Mouse (Mus musculus) spleen, postnatal 4 days (tissue): ENCODE measurements around the gene Fmnl2.

Source experiments
- DNase-seq, 2 experiments: peaks; one replicate each; pipeline ENCODE4 v3.0.0; 2022; ENCODE audit warnings: low spot score in 2 of 2

Gene Fmnl2

DNA sequence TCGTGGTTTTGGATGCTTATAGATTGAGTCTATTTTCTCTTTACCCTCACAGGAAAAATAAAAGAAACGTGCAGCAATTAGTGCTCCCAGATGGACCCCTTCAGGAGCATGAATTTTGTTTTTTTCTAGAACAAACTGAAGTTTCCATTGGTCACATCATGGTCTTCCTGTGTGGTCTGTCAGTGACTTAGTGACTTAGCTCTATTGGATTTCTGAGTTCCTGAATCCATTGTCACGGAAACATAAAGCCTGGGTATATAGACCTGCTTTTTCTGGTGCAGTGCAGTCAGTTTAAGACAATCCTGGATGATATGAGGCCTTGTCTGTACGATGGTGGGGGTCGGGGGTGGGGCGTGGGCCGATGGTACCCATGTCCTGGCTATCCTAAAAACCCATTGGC, 7.0 kb downstream of the Fmnl2 start:
- no peak for DNase-seq

DNA sequence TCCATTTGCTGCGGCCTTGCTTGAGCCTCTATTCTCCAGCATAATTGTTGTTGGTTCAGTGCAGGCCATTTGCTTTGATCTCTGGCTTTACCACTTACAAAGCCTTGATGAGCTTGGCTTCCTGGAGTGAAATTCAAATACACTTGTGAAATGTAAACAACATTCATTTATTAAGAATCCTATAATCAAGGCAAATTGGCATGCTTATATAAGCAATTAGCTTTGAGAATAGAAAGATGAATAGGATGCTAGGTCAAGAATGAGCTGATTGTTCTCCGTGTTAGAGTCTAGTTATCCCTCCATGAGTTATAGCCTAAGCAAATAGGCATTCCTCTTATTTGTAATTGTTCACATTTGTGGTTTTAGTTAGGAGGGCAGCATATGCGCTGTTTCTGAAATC, 8.5 kb downstream of the Fmnl2 start:
- no peak for DNase-seq

DNA sequence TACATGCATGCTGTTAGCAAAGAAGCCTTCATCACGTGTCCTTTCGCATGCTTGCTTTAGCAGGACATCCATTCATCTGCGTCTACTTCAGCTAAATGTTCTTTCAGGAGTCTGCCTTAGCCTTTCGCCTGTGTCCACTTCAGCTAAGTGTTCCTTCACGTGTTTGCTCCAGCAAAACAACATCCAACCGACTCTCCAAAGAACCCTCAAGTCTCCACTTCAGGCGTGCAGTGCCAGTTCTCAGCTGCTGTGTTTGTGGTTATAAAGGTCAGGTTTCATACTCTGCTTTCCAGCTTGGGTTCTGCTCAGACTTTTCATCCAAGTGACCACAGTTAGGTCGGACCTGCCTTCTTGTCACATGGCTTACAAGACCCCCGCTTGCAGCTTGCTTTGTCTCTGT, 10.1 kb downstream of the Fmnl2 start:
- no peak for DNase-seq

DNA sequence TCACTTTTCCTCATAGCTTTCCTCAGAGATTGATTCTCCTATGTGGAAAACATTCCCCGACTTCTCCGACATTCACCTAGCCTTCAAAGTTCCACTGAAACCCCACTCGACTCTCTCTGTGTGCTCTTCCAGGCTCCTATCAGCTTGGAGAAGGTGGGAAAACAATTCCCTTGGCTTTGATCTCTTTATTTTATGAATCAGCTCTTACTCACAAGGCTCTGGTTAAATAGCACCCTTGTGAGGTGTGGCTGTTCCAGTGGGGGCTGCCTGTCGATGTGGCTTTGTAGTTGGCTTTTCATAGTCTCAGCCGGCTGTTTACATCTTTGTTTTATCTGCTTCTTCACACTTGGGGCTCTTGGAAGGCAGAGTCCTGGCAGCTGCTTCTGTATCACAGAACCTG, 10.5 kb downstream of the Fmnl2 start:
- no peak for DNase-seq

DNA sequence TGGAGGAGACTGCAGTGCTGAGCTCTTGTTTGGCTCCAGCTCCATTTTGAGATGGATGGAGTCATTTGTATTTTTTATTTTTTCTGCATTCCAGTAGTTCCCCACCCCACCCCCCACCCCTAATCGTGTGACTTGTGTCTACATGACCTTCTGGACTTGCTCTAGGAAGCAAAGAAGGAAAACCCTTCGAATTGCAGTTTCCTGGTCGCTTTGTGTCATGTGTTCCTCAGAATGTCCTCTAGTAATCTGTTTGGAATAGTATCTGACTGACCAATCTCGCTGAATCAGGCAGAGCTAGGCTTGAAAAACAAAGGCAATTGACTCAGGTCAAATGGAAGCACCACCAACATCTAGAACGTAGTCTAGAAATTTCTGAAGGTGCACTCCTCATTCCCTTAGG, 15.0 kb downstream of the Fmnl2 start:
- DNase-seq, result no peak

DNA sequence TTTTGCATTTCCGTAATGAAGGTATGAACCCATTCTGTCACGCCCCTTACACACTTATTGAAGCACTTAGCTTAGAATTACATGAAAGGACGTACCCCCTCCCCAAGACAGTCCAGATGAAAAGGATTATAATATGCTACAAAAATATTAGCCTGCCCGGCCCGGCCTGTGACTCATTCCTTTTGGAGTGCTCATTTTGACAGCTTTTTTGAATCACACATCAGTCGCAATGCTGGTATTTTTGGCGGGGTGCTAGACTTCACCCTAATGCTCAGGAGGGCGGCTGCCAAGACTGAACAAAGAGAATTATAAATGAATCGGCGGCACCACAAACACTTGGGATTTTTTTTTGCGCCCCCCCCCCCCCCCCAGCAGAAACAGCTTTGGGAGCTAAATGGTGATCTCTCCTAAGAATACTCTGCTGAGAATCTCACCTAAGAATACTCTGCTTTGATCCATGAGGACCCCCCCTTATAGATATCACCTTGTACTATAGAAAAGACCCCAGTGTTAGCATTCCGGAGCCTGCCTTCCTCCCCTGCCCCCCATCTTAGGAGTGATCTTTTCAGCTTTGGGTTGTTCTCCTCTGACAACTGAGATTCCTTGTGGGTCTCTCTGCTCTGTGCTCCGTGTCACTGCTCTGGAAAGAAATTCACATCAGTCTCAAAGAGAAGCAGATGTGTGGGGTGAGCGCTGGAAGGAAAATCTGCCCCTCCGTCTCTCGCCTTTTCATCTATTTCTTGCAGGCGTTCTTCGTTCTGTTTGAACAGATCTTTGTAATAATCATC, 15.8 kb downstream of the Fmnl2 start:
- DNase-seq, result no peak

DNA sequence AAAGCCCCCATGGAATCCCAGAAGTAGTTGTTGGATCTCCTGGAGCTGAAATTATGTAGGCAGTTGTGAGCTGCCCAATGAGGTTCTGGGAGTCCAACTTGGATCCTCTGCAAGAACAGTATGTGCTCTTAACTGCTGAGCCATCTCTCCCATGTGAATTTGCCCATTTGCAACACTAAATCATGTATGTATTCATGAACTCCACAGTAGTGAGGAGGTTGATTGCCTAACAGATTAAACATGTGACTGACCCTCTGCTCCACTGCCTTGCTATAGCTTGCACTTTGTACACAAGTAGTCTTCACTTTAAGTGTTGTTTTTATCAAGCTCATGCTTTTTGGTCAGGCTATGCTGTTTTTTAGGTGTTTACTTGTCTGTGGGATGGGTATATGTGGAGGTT, 17.1 kb downstream of the Fmnl2 start:
- no peak for DNase-seq

DNA sequence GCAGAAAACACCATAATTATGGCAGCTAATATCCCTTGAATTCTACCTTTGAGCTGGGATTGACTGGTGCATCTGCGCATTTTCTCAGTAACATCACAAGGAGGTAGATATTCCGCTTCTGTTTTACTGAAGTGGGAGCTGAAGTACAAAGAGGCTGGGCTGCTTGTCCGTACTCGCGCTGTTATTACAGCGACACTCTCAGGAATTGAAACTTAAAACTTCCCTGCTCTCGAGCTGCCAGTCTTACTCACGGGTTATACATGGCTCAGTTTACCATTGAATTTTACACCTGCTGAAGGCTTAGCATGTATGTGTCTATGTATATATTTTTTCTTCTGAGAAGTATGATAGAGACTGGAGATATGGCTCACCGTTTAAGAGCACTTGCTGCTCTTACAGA, 18.1 kb downstream of the Fmnl2 start:
- no peak for DNase-seq

DNA sequence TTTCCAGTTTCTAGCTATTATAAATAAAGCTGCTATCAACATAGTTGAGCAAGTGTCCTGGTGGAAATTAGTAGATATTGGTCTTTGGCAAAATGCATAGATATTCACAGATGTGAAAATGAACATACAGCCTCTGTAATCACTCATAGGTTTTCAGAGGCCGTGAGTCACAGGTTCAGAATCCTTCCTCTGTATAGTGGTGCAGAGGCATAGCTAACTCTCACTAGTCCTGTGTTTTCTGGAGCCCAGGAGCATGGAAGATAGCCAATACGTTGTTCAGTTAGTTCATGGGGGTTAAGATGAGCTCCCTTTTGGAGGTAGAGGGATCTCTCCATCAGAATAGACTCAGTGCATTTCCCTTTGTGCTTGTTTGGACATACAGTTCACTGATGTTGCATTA, 25.7 kb downstream of the Fmnl2 start:
- no peak for DNase-seq

DNA sequence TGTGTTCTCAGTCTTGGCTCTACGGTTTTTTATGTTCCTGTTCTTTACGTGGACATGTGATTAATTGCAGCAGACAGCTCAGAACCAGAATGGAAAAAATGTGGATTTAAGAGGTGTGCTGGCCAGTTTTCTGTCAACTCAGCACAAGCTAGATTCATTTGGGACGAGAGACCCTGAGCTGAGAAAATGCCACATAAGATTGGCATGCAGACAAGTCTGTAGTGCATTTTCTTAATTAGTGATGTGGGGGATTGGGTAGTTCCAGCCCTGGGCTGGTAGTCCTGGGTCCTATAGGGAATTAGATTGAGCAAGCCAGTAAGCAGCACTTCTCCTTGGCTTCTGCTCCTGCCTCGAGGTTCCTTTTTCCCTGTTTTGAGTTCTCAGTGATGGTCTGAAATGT, 26.4 kb downstream of the Fmnl2 start:
- no peak for DNase-seq

DNA sequence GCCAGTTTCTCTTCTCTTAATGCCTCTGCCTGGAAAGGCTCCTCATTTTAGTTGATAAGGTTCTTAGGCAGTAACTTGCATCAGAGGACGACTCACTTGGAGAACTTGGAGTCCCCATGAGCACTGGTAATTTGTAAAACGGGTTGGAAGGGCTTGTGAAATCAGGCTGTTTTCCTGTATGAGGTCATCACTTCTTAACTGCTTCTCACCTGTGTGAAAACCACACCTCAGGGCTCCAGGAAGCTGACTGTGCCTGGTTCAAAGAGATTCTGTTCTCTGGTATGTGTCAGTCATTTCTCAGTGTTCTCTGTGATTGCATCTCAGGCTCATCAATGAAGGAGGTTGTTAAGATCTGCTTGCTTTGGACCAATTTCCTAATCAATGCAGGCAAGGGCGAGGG, 27.4 kb downstream of the Fmnl2 start:
- no peak for DNase-seq

DNA sequence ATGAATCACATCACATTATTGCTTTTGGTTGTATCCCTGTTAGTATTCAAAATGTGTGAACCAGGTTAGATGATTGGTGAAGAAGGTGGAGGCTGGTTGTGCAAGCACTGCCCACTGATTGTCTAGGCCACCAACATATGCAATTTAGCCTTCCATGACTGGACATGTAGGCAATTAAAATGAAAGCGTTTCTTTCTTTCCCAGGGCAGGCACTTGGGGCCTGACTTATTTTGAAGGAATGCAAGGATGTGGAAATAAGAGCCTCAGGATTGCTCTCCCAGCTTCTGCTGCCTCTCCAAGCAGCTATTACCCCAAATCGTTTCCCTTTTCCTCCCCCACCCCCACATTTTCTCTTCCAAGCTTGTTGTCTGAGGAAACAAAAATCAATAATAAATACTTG, 29.6 kb downstream of the Fmnl2 start:
- no peak for DNase-seq

DNA sequence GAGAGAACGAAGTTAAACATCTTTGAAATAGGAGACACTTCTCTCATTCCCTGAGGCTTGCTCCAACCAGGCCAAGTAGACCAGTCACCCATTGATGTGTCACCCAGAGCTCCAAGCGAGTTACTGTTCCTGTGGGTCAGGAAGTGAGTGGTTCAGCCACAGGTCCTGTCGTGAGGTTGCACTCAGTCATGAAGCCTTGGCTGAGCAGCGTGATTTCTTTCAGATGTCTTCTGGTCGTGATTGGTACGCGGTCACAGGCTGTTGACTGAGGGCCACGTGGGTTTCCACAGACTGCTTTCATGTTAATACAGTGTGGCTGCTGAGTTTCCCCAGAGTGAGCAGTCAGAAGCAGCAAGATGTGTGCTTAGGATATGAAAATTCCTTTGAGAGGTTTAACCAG, 33.5 kb downstream of the Fmnl2 start:
- no peak for DNase-seq

DNA sequence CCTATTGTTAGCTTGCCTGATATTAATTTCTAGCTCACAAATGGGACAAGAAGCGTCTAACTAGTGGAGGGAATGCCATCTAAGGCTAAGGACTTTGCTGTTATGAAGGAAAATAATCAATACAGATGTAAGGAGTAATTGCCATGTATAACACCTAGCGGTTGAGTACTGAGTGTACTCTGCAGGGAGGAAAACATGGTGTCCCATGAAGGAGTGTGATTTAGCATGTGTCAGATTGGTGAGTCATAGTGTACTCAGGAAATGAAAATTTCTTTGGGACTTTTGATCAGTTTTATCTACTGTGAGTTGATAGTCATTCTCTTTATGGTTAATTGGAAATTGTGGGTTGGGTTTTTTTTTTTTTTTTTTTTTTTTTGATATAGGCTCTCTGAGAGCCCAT, 34.1 kb downstream of the Fmnl2 start:
- DNase-seq, result no peak

DNA sequence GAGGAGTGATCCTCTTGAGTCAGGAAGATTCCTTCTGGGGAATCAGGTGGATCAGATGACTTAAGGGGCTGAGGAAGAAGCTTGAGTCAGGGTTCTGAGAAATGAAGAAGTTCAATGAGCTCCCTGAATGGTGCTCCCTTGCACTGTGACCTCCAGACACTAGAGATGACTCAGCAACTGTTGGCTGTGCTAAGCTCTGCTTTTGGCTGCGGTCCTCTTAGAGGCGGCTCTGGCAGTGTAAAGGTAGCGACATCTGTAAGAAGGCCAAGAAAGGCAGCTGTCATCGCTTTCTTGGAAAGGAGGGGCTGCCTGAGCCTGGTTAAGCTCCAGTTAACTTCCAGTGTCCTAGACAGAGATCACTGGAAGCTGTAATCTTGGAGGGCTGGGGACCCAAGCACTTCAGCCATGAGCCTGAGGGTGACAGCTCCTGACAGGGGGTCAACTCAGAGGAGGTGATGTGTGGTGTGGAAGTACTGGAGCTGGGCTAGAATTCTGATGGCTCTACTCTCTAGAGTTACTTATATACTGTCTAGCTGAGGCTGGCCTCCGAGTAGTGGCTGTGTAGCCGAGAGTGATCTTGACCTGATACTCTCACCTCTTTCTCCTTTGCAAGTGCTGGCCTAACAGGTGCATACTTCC, 37.4 kb downstream of the Fmnl2 start:
- no peak for DNase-seq

DNA sequence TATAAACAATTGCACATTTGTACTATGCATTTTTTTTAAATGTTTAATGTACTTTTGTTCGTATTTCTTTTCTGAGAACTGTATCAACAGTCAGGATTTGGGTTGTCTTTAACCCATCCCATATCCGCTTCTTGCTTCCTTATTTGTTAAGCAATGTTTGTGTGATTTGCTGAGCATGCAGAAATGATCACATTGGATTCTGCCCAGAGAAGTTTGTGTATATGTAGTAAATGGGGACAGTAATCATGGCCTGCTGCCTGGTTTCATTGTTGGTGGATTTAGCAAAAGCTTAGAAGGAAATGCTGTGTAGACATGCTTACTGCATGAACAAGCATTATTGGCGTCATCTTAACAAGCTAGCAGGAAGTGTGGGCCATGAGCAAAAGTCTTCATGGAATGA, 39.3 kb downstream of the Fmnl2 start:
- no peak for DNase-seq

DNA sequence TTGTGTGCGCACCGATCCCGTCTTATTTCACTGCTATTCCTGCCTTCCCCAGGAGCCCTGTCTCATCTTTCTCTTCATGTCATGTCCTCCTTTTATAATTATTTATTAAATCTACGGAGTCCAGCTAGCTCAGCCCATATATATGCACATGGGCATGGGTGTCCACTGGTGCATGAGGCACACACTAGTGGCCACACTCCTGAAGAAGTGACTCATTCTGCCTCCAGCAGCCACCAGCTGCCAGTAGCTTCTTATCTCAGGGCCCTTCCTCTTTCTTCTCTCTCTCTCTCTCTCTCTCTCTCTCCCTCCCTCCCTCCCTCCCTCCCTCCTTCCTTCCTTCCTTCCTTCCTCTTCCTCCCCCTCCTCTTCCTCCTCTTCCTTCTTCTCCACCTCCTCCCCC, 43.1 kb downstream of the Fmnl2 start:
- no peak for DNase-seq

DNA sequence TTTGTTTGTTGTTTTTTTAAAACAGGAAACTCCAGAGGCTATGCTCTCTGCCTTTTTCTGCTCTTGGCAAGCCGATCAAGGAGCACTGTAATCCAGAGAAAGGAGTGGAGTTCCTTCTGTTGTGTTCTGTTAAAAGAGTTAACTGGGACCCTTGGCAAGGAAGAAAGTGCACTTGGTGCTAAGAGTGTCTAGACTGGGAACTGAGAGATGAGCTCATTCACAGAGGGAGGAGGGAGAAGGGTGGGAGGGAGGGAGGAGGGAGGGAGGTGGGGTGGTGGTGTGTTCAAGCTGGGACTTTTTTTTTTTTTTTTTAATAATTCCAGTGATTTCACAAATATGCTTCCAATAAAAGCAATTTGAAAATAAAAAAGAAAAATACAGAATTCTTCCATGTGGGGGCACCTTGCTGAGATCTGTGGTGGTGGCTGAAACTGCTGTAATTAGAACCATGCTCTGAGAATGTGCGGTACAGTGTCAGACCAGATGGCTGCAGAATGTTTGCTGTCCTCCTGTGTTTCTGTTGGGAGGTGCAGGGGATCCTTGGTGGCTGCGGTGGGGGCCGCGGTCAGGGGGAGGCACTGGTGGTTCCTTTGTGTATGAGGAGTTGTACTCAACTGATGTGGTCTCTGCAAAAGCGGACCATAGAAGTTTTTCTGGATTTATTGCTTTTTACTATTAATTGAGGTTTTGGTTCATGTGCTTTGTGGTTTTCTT, 43.8 kb downstream of the Fmnl2 start:
- no peak for DNase-seq

DNA sequence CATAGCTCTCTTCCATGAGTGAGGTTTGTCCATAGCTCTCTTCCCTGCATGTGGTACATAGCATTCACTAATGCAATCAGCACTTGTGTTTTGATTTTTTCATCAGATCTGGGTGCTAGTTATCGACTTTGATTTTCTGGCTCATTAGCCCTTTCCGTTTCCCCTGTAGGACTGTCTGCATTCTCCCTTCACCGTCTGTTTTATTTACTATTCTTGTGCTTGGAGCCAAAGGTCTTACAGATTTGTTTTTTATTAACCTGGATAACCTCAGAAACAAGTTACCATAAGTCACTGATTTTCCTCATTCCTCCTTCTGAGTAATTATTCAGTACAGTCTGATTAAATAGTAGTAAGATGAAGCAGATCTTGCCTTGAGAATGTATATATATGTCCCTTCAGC, 44.8 kb downstream of the Fmnl2 start:
- no peak for DNase-seq

DNA sequence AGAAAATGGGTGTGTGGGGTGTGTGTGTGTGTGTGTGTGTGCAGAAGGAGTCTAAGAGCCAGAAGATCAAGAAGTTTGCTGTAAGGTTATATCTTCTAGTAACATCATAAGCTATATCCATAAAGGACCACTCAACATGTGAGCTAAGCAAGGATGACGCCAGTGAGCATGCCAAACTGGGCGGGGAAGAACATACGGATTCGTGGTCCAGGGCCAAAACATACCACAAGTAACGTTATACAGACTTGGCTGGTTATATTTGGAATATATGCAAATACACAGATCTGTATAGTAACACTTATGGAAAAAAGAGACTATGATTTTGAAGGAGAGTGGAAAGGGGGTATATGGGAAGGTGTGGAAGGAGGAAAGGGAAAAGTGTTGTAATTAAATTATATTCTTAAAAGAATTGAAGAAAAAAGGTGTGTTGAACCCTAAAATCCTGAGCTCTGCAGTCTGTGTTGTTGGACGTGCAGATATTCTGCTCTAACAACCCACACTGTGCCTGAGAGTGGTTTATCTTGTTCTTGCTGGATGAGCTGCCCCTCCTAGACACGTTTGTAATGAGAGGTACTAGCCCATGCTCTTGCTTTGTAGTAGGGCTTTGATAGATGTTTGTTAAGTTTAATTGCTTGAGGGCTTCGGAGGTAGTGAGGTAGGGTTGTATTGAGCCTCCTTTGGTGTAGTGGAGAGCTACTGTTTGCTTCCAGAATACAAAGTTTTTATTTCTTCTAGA, 45.7 kb downstream of the Fmnl2 start:
- DNase-seq, result no peak

DNA sequence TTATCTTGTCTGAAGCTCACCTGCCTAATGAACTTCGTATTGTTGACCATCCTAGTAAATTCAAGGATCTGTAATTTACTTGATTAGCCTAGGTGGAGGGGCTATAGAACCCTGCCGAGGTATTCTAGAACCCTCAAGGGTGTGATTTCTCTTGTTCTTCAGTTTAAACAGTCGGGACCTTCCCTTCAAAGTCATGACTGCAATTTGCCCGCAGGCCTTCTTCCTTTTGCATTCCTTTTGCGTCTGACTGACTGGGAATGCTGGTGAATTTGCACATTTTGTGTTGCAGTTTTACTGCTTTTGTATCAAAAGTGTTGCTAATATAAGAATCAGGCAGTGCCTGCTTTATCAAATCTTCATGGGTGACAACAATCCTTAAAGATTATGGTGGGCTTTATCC, 46.9 kb downstream of the Fmnl2 start:
- no peak for DNase-seq

DNA sequence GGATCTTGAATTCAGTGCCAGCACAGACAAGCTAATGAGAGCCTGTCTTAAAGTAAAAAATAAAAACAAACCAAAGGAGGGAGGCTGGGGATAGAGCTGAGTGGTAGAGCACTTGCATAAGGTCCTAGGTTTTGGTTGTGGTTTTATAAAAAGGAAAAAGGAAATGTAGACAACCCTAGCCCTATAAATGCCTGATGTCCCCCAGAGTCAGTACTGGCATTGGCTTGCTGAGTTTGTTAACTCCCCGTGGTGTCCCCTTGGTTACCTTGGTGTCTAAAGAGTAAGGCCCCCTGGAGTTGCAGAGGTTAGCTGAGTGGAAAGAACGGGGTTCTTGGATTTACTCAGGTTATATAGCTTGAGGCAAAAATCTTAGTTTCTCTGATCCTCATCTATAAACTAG, 55.7 kb downstream of the Fmnl2 start:
- no peak for DNase-seq

DNA sequence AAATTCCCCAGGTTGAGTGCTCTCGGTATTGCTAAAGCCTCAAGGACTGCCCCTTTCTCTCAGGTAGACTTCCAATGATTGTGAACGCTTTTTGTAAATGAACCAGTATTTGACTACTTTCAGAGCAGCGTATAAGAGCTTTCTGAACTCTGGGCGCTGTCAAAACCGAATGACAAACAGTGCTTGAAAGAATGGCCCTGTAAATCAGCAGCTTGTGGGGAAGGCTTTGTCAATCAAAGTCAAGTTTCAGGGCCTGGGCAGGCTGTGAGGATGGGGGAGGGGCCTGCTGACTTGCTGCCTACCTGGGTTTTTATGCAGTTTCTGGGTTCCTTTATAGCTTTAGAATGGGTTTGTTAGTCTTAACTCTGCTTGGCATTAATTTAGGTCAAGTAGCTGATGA, 56.1 kb downstream of the Fmnl2 start:
- DNase-seq, result no peak
